25 mouse cellular contexts compared by ENCODE assay signal in the genomic region with DNA sequence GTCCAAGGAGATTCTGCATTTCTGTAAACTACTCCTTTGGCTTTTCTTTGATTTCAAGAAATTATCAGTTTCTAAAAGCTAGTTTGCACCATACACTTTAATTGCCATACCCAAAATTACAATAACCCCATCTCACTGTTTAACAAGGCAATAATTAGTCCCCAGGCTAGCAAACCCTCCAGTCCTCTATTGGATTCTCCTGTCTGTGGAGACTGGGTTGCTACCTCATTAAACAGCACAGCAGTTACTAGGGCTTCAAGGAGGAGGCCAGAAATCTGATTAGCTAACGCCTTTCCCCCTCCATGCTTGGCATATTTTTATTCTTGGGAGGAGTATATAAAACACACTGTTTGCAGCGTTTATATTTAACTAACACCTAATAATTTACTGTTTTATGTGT.
A peak's percentile ranks its signal among the peaks of the same experiment; 100 is the strongest.
DNase-seq lines count a peak whose midpoint lies in the region; ATAC-seq and TF ChIP-seq lines count a peak whose summit lies in the region.
"Had no signal": no experiment of that assay in that cellular context is flagged by ENCODE, and none has a peak within 500 bp of the region (broad histone marks: within the 10 kb centered on the region; RNA-seq: fewer than 3 reads in every experiment).

No protein-coding gene starts in this region.

- no peak for TF ChIP-seq CTCF in ES-Bruce4 (IDR thresholded peaks at IDR 0.05; ENCODE audit: low read depth, low read length)

- H3K9ac ChIP-seq in embryonic facial prominence, embryonic 14.5 days (ENCODE audit: low read depth, low read length) = no peak overlapping the region
- H3K9ac ChIP-seq in lung, embryonic 16.5 days (ENCODE audit: low read length) = no peak overlapping the region
- H3K9ac ChIP-seq in ES-Bruce4 (ENCODE audit: low read depth, poor library complexity, severe bottlenecking) = no peak overlapping the region
- H3K9ac ChIP-seq: embryonic facial prominence, embryonic 12.5 days; embryonic facial prominence, embryonic 15.5 days; forebrain, embryonic 12.5 days had no signal

- H3K36me3 ChIP-seq in embryonic facial prominence, embryonic 14.5 days (ENCODE audit: control insufficient read depth, insufficient read depth, low read length) = no peaks in the 10 kb centered on the region
- H3K36me3 ChIP-seq in embryonic facial prominence, embryonic 10.5 days (replicated peaks) = no peaks in the 10 kb centered on the region
- no peaks in the 10 kb centered on the region for H3K36me3 ChIP-seq in lung, embryonic 16.5 days (ENCODE audit: control insufficient read depth, insufficient read depth, low read length)
- no peaks in the 10 kb centered on the region; the same call in 1 of the 2 replicates for H3K36me3 ChIP-seq in ES-Bruce4 (ENCODE audit: control insufficient read depth, insufficient read depth, low read length, poor library complexity, severe bottlenecking)
- H3K36me3 ChIP-seq: embryonic facial prominence, embryonic 12.5 days; embryonic facial prominence, embryonic 15.5 days; forebrain, embryonic 10.5 days; forebrain, embryonic 12.5 days had no signal

- H3K4me1 ChIP-seq in embryonic facial prominence, embryonic 14.5 days (ENCODE audit: control insufficient read depth, insufficient read depth, low read length) = no peaks in the 10 kb centered on the region
- H3K4me1 ChIP-seq in embryonic facial prominence, embryonic 10.5 days = peaks cover 4% of the 10 kb centered on the region; the same call in 1 of the 2 replicates
- no peaks in the 10 kb centered on the region for H3K4me1 ChIP-seq in lung, embryonic 16.5 days (replicated peaks; ENCODE audit: control insufficient read depth, insufficient read depth, low read length)
- H3K4me1 ChIP-seq in ES-Bruce4 (ENCODE audit: control insufficient read depth, insufficient read depth, low read length) = peaks cover 4% of the 10 kb centered on the region
- H3K4me1 ChIP-seq: embryonic facial prominence, embryonic 12.5 days; embryonic facial prominence, embryonic 15.5 days; forebrain, embryonic 12.5 days had no signal

- H3K27ac ChIP-seq in embryonic facial prominence, embryonic 14.5 days (replicated peaks; ENCODE audit: low read depth, low read length) = no peak overlapping the region
- H3K27ac ChIP-seq in embryonic facial prominence, embryonic 10.5 days (replicated peaks) = no peak overlapping the region
- no peak overlapping the region for H3K27ac ChIP-seq in lung, embryonic 16.5 days (ENCODE audit: low read length)
- peak overlapping the region; percentile 95 for H3K27ac ChIP-seq in ES-Bruce4 (ENCODE audit: insufficient read depth, low read length)
- H3K27ac ChIP-seq: embryonic facial prominence, embryonic 12.5 days; forebrain, embryonic 10.5 days; forebrain, embryonic 12.5 days had no signal

- H3K9me3 ChIP-seq in embryonic facial prominence, embryonic 14.5 days (ENCODE audit: control insufficient read depth, low read length) = no peaks in the 10 kb centered on the region
- H3K9me3 ChIP-seq in embryonic facial prominence, embryonic 10.5 days = no peaks in the 10 kb centered on the region
- H3K9me3 ChIP-seq in lung, embryonic 16.5 days (ENCODE audit: control insufficient read depth, low read length) = no peaks in the 10 kb centered on the region
- H3K9me3 ChIP-seq in ES-Bruce4 (replicated peaks; ENCODE audit: control insufficient read depth, insufficient read depth, low read length, poor library complexity, severe bottlenecking) = peaks cover 11% of the 10 kb centered on the region; the same call in 1 of the 2 replicates
- H3K9me3 ChIP-seq: embryonic facial prominence, embryonic 12.5 days; embryonic facial prominence, embryonic 15.5 days; forebrain, embryonic 10.5 days; forebrain, embryonic 12.5 days had no signal

- ATAC-seq in embryonic facial prominence, embryonic 14.5 days (ENCODE audit: low read depth) = peak; percentile 65; the same call in 1 of the 2 replicates
- 0 out of 2 replicates have a peak, but pooled peaks have one; percentile 28 for ATAC-seq in lung, embryonic 16.5 days (ENCODE audit: low read depth)
- ATAC-seq: CD4-positive, CD25-positive, alpha-beta regulatory T cell, adult 4 months; forebrain, embryonic 14.5 days; forebrain, embryonic 16.5 days had no signal

- no peaks in the 10 kb centered on the region for H3K27me3 ChIP-seq in embryonic facial prominence, embryonic 14.5 days (replicated peaks; ENCODE audit: control insufficient read depth, insufficient read depth, low read length)
- no peaks in the 10 kb centered on the region for H3K27me3 ChIP-seq in embryonic facial prominence, embryonic 10.5 days (replicated peaks; ENCODE audit: low read depth, poor library complexity, severe bottlenecking)
- no peaks in the 10 kb centered on the region for H3K27me3 ChIP-seq in lung, embryonic 16.5 days (ENCODE audit: control insufficient read depth, insufficient read depth, low read depth, low read length)
- no peaks in the 10 kb centered on the region for H3K27me3 ChIP-seq in ES-Bruce4 (ENCODE audit: control insufficient read depth, insufficient read depth, low read length, poor library complexity, severe bottlenecking)
- H3K27me3 ChIP-seq: CH12.LX; embryonic facial prominence, embryonic 12.5 days; embryonic facial prominence, embryonic 15.5 days had no signal

- no peak for TF ChIP-seq EP300 in ES-Bruce4 (IDR thresholded peaks at IDR 0.05; ENCODE audit: insufficient read depth, low read depth, low read length)

- H3K4me3 ChIP-seq in embryonic facial prominence, embryonic 14.5 days (ENCODE audit: low read depth, low read length) = no peak overlapping the region
- no peak overlapping the region for H3K4me3 ChIP-seq in embryonic facial prominence, embryonic 10.5 days
- H3K4me3 ChIP-seq in lung, embryonic 16.5 days (ENCODE audit: low read length) = no peak overlapping the region
- no peak overlapping the region for H3K4me3 ChIP-seq in ES-Bruce4 (ENCODE audit: low read depth, low read length)
- H3K4me3 ChIP-seq: embryonic facial prominence, embryonic 12.5 days; embryonic facial prominence, embryonic 15.5 days; erythroblast, embryonic 14.5 days; forebrain, embryonic 10.5 days; forebrain, embryonic 12.5 days had no signal

- no peak for DNase-seq in embryonic facial prominence, embryonic 14.5 days (ENCODE audit: low spot score)
- no peak for DNase-seq in embryonic facial prominence, embryonic 10.5 days (ENCODE audit: low spot score)
- no peak for DNase-seq in lung, postnatal 10 days
- no peak for DNase-seq in cerebellum, adult 9-11 months
- DNase-seq: adrenal gland, adult 2 months; adrenal gland, postnatal 10 days; adrenal gland, postnatal 25 days; B cell, adult 2 months; cerebellum, adult 11-12 months; cerebellum, adult 2 months; cerebellum, adult 9-10 months; cerebellum, postnatal 14 days; cerebellum, postnatal 36 days; embryo, embryonic 11 days had no signal

- no peak overlapping the region for H3K4me2 ChIP-seq in embryonic facial prominence, embryonic 14.5 days (ENCODE audit: low read depth, low read length)
- H3K4me2 ChIP-seq in lung, embryonic 16.5 days (ENCODE audit: low read depth, low read length) = no peak overlapping the region
- H3K4me2 ChIP-seq: embryonic facial prominence, embryonic 12.5 days; embryonic facial prominence, embryonic 15.5 days; forebrain, embryonic 12.5 days had no signal

- TF ChIP-seq POLR2A in ES-Bruce4 (IDR thresholded peaks at IDR 0.05; ENCODE audit: insufficient read depth, low read length) = no peak

- 81% methylated on average over 2 of the region's 2 CpGs for WGBS in embryonic facial prominence, embryonic 14.5 days
- WGBS in embryonic facial prominence, embryonic 10.5 days = 79% methylated on average over 2 of the region's 2 CpGs
- 48% methylated on average over 2 of the region's 2 CpGs for WGBS in lung, embryonic 16.5 days
